Mouse (Mus musculus) forebrain, embryonic 13.5 days (tissue): ENCODE data around the gene Pyroxd1. TPM values are rescaled to one million over a fixed set of nuclear protein-coding genes. Genes with fewer than 3 reads are reported as not detected.

Experiments
- polyA plus RNA-seq: library from polyadenylated mRNA; unstranded; fragments of >200 nt; fragmentation: Nextera tagmentation; extraction: Ambion mirVana; gene quantifications from 2 replicates; pipeline ENCODE4 v1.2.1, GENCODE M21; 2015

The Pyroxd1 gene
- polyA plus RNA-seq, 1 experiment from 2014 or later = 22.0 TPM

Other genes with a start within 250 kb of the Pyroxd1 start
- gene Slco1a6, start 137.1 kb upstream of the Pyroxd1 start, polyA plus RNA-seq = not detected in 2 replicates
- gene Iapp, start 47.2 kb upstream of the Pyroxd1 start, polyA plus RNA-seq = 0.26 and 0.37 TPM in 2 replicates
- 0.15 and 0.31 TPM in 2 replicates for gene Slco1a5, start 22.7 kb upstream of the Pyroxd1 start, polyA plus RNA-seq
- 35.4 and 36.2 TPM in 2 replicates for gene Recql, start 41.4 kb downstream of the Pyroxd1 start, polyA plus RNA-seq
- gene Golt1b, start 41.6 kb downstream of the Pyroxd1 start, polyA plus RNA-seq = 83.8 and 90.1 TPM in 2 replicates
- 1.3 and 1.9 TPM in 2 replicates for gene Spx, start 67.8 kb downstream of the Pyroxd1 start, polyA plus RNA-seq
- 0.09 TPM in 1 of 2 replicates, not detected in the other for gene Gys2, start 127.5 kb downstream of the Pyroxd1 start, polyA plus RNA-seq
- 493 and 531 TPM in 2 replicates for gene Ldhb, start 162.3 kb downstream of the Pyroxd1 start, polyA plus RNA-seq
- gene Kcnj8, start 226.0 kb downstream of the Pyroxd1 start, polyA plus RNA-seq = 8.1 and 8.8 TPM in 2 replicates